Mouse (Mus musculus): ENCODE results near the gene Tmem254a. TPM values are rescaled to one million over a fixed set of nuclear protein-coding genes. Genes with fewer than 3 reads are reported as not detected.
"Not testable (repeated sequence)": the region's sequence is repeated elsewhere in the genome, so short reads cannot be mapped to it uniquely, and the experiment has no call there.

Tmem254a gene
- polyA plus RNA-seq, 1 experiment, result not detected

DNA sequence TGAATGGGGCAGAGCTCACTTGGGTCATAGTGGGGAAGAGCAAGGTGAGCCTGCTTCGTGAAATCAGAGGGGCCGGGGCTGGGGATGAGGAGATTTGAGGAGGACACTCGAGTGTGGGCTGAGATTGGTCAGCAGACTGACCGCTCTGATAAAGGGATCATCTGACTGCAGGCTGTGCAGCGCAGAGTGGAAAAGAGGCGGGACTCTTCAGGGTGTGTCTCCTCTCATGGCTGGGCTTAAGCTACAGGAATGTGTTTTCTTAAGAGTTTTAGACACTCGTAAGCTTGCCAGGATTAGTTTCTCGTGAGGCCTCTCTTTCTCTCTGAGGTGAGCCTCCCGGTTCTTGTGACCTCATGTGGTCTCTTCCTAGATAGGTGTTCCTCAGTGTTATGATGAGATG lies 45.7 kb downstream of the Tmem254a start:
- H3K4me3 ChIP-seq (replicated peaks; ENCODE audit: control insufficient read depth, low read depth, low read length); H3K27ac ChIP-seq (ENCODE audit: control insufficient read depth, insufficient read depth, low read depth, low read length, poor library complexity); H3K4me1 ChIP-seq (ENCODE audit: control insufficient read depth, insufficient read depth, low read length): not testable (repeated sequence)
- WGBS, result no CpG with 5 or more reads among the region's 9 CpGs

DNA sequence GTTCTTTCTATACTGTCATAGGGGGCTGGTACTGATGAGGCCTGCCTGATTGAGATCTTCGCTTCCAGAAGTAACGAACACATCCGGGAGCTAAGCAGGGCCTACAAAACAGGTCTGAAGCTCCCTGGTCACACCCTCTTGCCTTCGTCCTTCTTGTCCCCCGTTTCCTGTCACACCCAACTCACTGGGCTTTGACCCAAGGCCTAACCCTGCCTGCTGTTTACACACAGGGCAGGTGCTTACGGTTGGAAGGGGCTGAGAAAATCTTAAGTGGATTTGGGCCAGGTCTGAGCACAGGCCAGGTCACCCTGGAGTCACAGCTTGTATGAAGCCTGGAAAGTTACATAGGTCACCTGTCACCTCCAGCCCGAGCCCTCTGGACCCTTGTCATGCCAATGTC lies 50.8 kb downstream of the Tmem254a start:
- not testable (repeated sequence) for H3K4me3 ChIP-seq (replicated peaks; ENCODE audit: control insufficient read depth, low read depth, low read length); H3K27ac ChIP-seq (ENCODE audit: control insufficient read depth, insufficient read depth, low read depth, low read length, poor library complexity); H3K4me1 ChIP-seq (ENCODE audit: control insufficient read depth, insufficient read depth, low read length)
- no CpG with 5 or more reads among the region's 7 CpGs for WGBS

Other genes starting within 250 kb of the Tmem254a start
- gene Ppif, start 233.5 kb downstream of the Tmem254a start, polyA plus RNA-seq (2011; ENCODE audit: insufficient read depth, insufficient read length, low replicate concordance, missing spikeins), result 22.2 and 34.3 TPM in 2 replicates
- gene Zcchc24, start 158.6 kb downstream of the Tmem254a start, polyA plus RNA-seq (2011; ENCODE audit: insufficient read depth, insufficient read length, low replicate concordance, missing spikeins), result 11.3 and 13.5 TPM in 2 replicates
- gene Anxa11, start 85.5 kb downstream of the Tmem254a start, polyA plus RNA-seq (2011; ENCODE audit: insufficient read depth, insufficient read length, low replicate concordance, missing spikeins), result 19.9 and 43.0 TPM in 2 replicates
- gene Plac9a, start 24.6 kb downstream of the Tmem254a start, polyA plus RNA-seq (2011; ENCODE audit: insufficient read depth, insufficient read length, low replicate concordance, missing spikeins), result not detected in 2 replicates
- not detected in 2 replicates for gene Cphx1, start 10.6 kb upstream of the Tmem254a start, polyA plus RNA-seq (2011; ENCODE audit: insufficient read depth, insufficient read length, low replicate concordance, missing spikeins)
- not detected in 2 replicates for gene Duxbl1, start 50.9 kb upstream of the Tmem254a start, polyA plus RNA-seq (2011; ENCODE audit: insufficient read depth, insufficient read length, low replicate concordance, missing spikeins)
- not detected in 2 replicates for gene Gm9780, start 115.0 kb upstream of the Tmem254a start, polyA plus RNA-seq (2011; ENCODE audit: insufficient read depth, insufficient read length, low replicate concordance, missing spikeins)
- gene Tmem254c, start 139.7 kb upstream of the Tmem254a start, polyA plus RNA-seq (2011; ENCODE audit: insufficient read depth, insufficient read length, low replicate concordance, missing spikeins), result 5.1 and 11.7 TPM in 2 replicates
- gene Cphx2, start 153.8 kb upstream of the Tmem254a start, polyA plus RNA-seq (2011; ENCODE audit: insufficient read depth, insufficient read length, low replicate concordance, missing spikeins), result not detected in 2 replicates
- not detected in 2 replicates for gene Cphx3, start 154.6 kb upstream of the Tmem254a start, polyA plus RNA-seq (2011; ENCODE audit: insufficient read depth, insufficient read length, low replicate concordance, missing spikeins)
- gene Duxbl2, start 190.7 kb upstream of the Tmem254a start, polyA plus RNA-seq (2011; ENCODE audit: insufficient read depth, insufficient read length, low replicate concordance, missing spikeins), result 3.8 TPM in 1 of 2 replicates, not detected in the other